Mouse (Mus musculus) kidney, embryonic 14.5 days (tissue): ENCODE results near the gene Tmem9. TPM values are rescaled to one million over a fixed set of nuclear protein-coding genes. Genes with fewer than 3 reads are reported as not detected.

Experiments used
- ATAC-seq: fragments of 200-750 bp; cut with Nextera tagmentation; 2 replicates; pipeline ENCODE4 v1.8.0; 2017; ENCODE audit warnings: moderate number of reproducible peaks, mild to moderate bottlenecking, moderate TSS enrichment, moderate library complexity; ENCODE audit not compliant: low FRiP score, low TSS enrichment
- H3K27ac ChIP-seq: fragments of 300-500 bp; sonication (generic); 2 replicates; pipeline ENCODE4 v1.5.1; 2014; ENCODE audit warnings: low read depth, mild to moderate bottlenecking, low read length, moderate library complexity, mixed read lengths
- H3K27me3 ChIP-seq: fragments of 300-500 bp; sonication (generic); 2 replicates; pipeline ENCODE4 v1.6.1; 2014; ENCODE audit warnings: mild to moderate bottlenecking, low read length; ENCODE audit not compliant: control insufficient read depth, insufficient read depth
- H3K36me3 ChIP-seq: fragments of 300-500 bp; sonication (generic); 2 replicates; pipeline ENCODE4 v1.6.1; 2014; ENCODE audit warnings: low read length, mixed read lengths; ENCODE audit not compliant: control insufficient read depth, insufficient read depth
- H3K4me1 ChIP-seq: fragments of 300-500 bp; sonication (generic); 2 replicates; pipeline ENCODE4 v1.6.1; 2014; ENCODE audit warnings: low read length, mixed read lengths; ENCODE audit not compliant: control insufficient read depth, insufficient read depth
- H3K4me2 ChIP-seq: fragments of 300-500 bp; sonication (generic); replicated peaks from 2 replicates; pipeline ENCODE4 v1.6.1; 2014; ENCODE audit warnings: low read depth, mild to moderate bottlenecking, low read length
- H3K4me3 ChIP-seq: fragments of 300-500 bp; sonication (generic); 2 replicates; pipeline ENCODE4 v1.5.1; 2014; ENCODE audit warnings: mild to moderate bottlenecking, low read length
- H3K9ac ChIP-seq: fragments of 300-500 bp; sonication (generic); 2 replicates; pipeline ENCODE4 v1.6.1; 2014; ENCODE audit warnings: low read depth, mild to moderate bottlenecking, low read length, moderate library complexity
- H3K9me3 ChIP-seq: fragments of 300-500 bp; sonication (generic); 2 replicates; pipeline ENCODE4 v1.6.1; 2016; ENCODE audit warnings: low read length; ENCODE audit not compliant: control insufficient read depth
- WGBS: fragments of 180-500 bp; shearing (Covaris S2); extraction: QIAGEN DNeasy Blood & Tissue Kit; methylation state at CpG from one replicate; pipeline ENCODE4 v1.1.7; 2014; 5-methylcytosine and 5-hydroxymethylcytosine counted together
- polyA plus RNA-seq: library from polyadenylated mRNA; unstranded; fragments of >200 nt; fragmentation: Nextera tagmentation; extraction: Ambion mirVana; gene quantifications from 2 replicates; pipeline ENCODE4 v1.2.1, GENCODE M21; 2014

Gene Tmem9
- polyA plus RNA-seq, 1 experiment from 2014 or later, result 123 TPM

- no peak overlapping the region for H3K9ac ChIP-seq
- no peaks in the 10 kb centered on the region for H3K4me1 ChIP-seq
- H3K9me3 ChIP-seq, result no peaks in the 10 kb centered on the region
- H3K27me3 ChIP-seq, result no peaks in the 10 kb centered on the region
- 48% methylated on average over 3 of the region's 3 CpGs for WGBS
- no peak overlapping the region for H3K27ac ChIP-seq
- H3K4me3 ChIP-seq, result no peak overlapping the region
- no peak for ATAC-seq
- no peak overlapping the region for H3K4me2 ChIP-seq
- no peaks in the 10 kb centered on the region for H3K36me3 ChIP-seq
These were observed 50.6 kb downstream of the Tmem9 start for GRCm38 (mm10) chr1:136058594-136058993.

GRCm38 (mm10) chr1:136061041-136061789 is 53.3 kb downstream of the Tmem9 start:
- no peaks in the 10 kb centered on the region for H3K27me3 ChIP-seq
- ATAC-seq, result no peak
- no peak overlapping the region for H3K27ac ChIP-seq
- no peak overlapping the region for H3K4me3 ChIP-seq
- no peak overlapping the region for H3K4me2 ChIP-seq
- no peaks in the 10 kb centered on the region for H3K36me3 ChIP-seq
- H3K4me1 ChIP-seq, result no peaks in the 10 kb centered on the region
- no peak overlapping the region for H3K9ac ChIP-seq
- WGBS, result 59% methylated on average over 9 of the region's 9 CpGs
- H3K9me3 ChIP-seq, result no peaks in the 10 kb centered on the region

GRCm38 (mm10) chr1:136061790-136062141 is 53.8 kb downstream of the Tmem9 start:
- Histone ChIP-seq H3K4me2 (no peak overlapping the region), H3K4me1 (no peaks in the 10 kb centered on the region), H3K9me3 (no peaks in the 10 kb centered on the region), H3K4me3 (no peak overlapping the region), H3K27me3 (no peaks in the 10 kb centered on the region), H3K9ac (no peak overlapping the region), H3K36me3 (no peaks in the 10 kb centered on the region), H3K27ac (no peak overlapping the region)
- 87% methylated on average over 7 of the region's 7 CpGs for WGBS
- ATAC-seq, result no peak

- Histone ChIP-seq H3K4me2 (no peak overlapping the region), H3K4me1 (no peaks in the 10 kb centered on the region), H3K27me3 (no peaks in the 10 kb centered on the region), H3K36me3 (no peaks in the 10 kb centered on the region), H3K27ac (no peak overlapping the region), H3K9ac (no peak overlapping the region), H3K9me3 (no peaks in the 10 kb centered on the region), H3K4me3 (no peak overlapping the region)
- no peak for ATAC-seq
- 66% methylated on average over 5 of the region's 5 CpGs for whole genome bisulfite sequencing
These were observed 56.0 kb downstream of the Tmem9 start for GRCm38 (mm10) chr1:136063991-136064390.

- Histone ChIP-seq H3K4me1 (no peaks in the 10 kb centered on the region), H3K27ac (no peak overlapping the region), H3K9me3 (no peaks in the 10 kb centered on the region), H3K4me3 (no peak overlapping the region), H3K27me3 (no peaks in the 10 kb centered on the region), H3K9ac (no peak overlapping the region), H3K36me3 (no peaks in the 10 kb centered on the region), H3K4me2 (no peak overlapping the region)
- 67% methylated on average over 1 of the region's 1 CpGs for WGBS
- ATAC-seq, result no peak
These were observed 58.7 kb downstream of the Tmem9 start for GRCm38 (mm10) chr1:136066621-136067020.

- Histone ChIP-seq H3K4me3 (no peak overlapping the region), H3K9me3 (no peaks in the 10 kb centered on the region), H3K9ac (no peak overlapping the region), H3K4me1 (no peaks in the 10 kb centered on the region), H3K36me3 (no peaks in the 10 kb centered on the region), H3K4me2 (no peak overlapping the region), H3K27me3 (no peaks in the 10 kb centered on the region), H3K27ac (no peak overlapping the region)
- no peak for ATAC-seq
- 53% methylated on average over 3 of the region's 3 CpGs for WGBS
These were observed 59.6 kb downstream of the Tmem9 start for GRCm38 (mm10) chr1:136067579-136067978.

GRCm38 (mm10) chr1:136076086-136076485 is 68.1 kb downstream of the Tmem9 start:
- H3K4me3 ChIP-seq, result no peak overlapping the region
- no peak overlapping the region for H3K27ac ChIP-seq
- H3K27me3 ChIP-seq, result no peaks in the 10 kb centered on the region
- WGBS, result 5% methylated on average over 3 of the region's 3 CpGs
- no peak overlapping the region for H3K9ac ChIP-seq
- no peaks in the 10 kb centered on the region for H3K9me3 ChIP-seq
- H3K4me1 ChIP-seq, result no peaks in the 10 kb centered on the region
- H3K4me2 ChIP-seq, result no peak overlapping the region
- no peaks in the 10 kb centered on the region for H3K36me3 ChIP-seq
- ATAC-seq, result no peak

GRCm38 (mm10) chr1:136077656-136078055 is 69.7 kb downstream of the Tmem9 start:
- Histone ChIP-seq H3K27ac (no peak overlapping the region), H3K27me3 (no peaks in the 10 kb centered on the region), H3K9me3 (peaks cover 3% of the 10 kb centered on the region; the same call in 1 of the 2 replicates), H3K4me2 (no peak overlapping the region), H3K4me3 (no peak overlapping the region), H3K36me3 (no peaks in the 10 kb centered on the region), H3K9ac (no peak overlapping the region), H3K4me1 (no peaks in the 10 kb centered on the region)
- no peak for ATAC-seq
- WGBS, result 58% methylated on average over 4 of the region's 4 CpGs

- Histone ChIP-seq H3K9me3 (peaks cover 3% of the 10 kb centered on the region; the same call in 1 of the 2 replicates), H3K4me3 (no peak overlapping the region), H3K4me1 (no peaks in the 10 kb centered on the region), H3K27me3 (no peaks in the 10 kb centered on the region), H3K27ac (no peak overlapping the region), H3K9ac (no peak overlapping the region), H3K36me3 (no peaks in the 10 kb centered on the region), H3K4me2 (no peak overlapping the region)
- no peak for ATAC-seq
- WGBS, result 92% methylated on average over 1 of the region's 1 CpGs
These were observed 73.2 kb downstream of the Tmem9 start for GRCm38 (mm10) chr1:136081161-136081560.
